Mouse (Mus musculus) spleen, adult 2 months (tissue): ENCODE results near the gene Hist2h4. TPM values are rescaled to one million over a fixed set of nuclear protein-coding genes. Genes with fewer than 3 reads are reported as not detected.
"Not testable (repeated sequence)": the region's sequence is repeated elsewhere in the genome, so short reads cannot be mapped to it uniquely, and the experiment has no call there.

Source experiments
- DNase-seq, 2 experiments: peaks; one replicate each; pipeline versions ENCODE4 v3.0.0 to v3.0.0-alpha.2; 2012 to 2021; ENCODE audit warnings: low spot score in 2 of 2, low read depth in 1 of 2
- H3K27ac ChIP-seq: fragments of 200-500 bp; 2 replicates; pipeline ENCODE4 v1.5.1; 2012; ENCODE audit warnings: low read length, inconsistent platforms; ENCODE audit not compliant: insufficient read depth
- H3K27me3 ChIP-seq: fragments of 200-500 bp; 2 replicates; pipeline ENCODE4 v1.6.1; 2012; ENCODE audit warnings: mild to moderate bottlenecking, moderate library complexity, low read length, inconsistent platforms; ENCODE audit not compliant: control insufficient read depth, insufficient read depth
- H3K36me3 ChIP-seq: fragments of 200-500 bp; 2 replicates; pipeline ENCODE4 v1.6.1; 2012; ENCODE audit warnings: mild to moderate bottlenecking, low read length, inconsistent platforms; ENCODE audit not compliant: control insufficient read depth, insufficient read depth
- H3K4me1 ChIP-seq: fragments of 200-500 bp; 2 replicates; pipeline ENCODE4 v1.6.1; 2011; ENCODE audit warnings: inconsistent platforms; ENCODE audit not compliant: control insufficient read depth, insufficient read depth, insufficient read length
- H3K4me3 ChIP-seq: fragments of 200-500 bp; 2 replicates; pipeline ENCODE4 v1.5.1; 2011; ENCODE audit warnings: mild to moderate bottlenecking, inconsistent platforms; ENCODE audit not compliant: insufficient read depth, insufficient read length; ENCODE audit errors: extremely low read depth
- CTCF ChIP-seq: fragments of 200-500 bp; IDR thresholded peaks from 2 replicates; pipeline ENCODE4 v1.5.1; 2011; ENCODE audit warnings: mild to moderate bottlenecking, inconsistent platforms; ENCODE audit not compliant: insufficient read depth, insufficient read length, insufficient replicate concordance; ENCODE audit errors: extremely low read depth
- POLR2A ChIP-seq: fragments of 200-500 bp; IDR thresholded peaks from 2 replicates; pipeline ENCODE4 v1.6.1; 2011; ENCODE audit warnings: low read depth, low read length, inconsistent platforms
- WGBS: fragments of 180-500 bp; shearing (Covaris S2); methylation state at CpG from one replicate; pipeline ENCODE4 v1.1.7; 2018; 5-methylcytosine and 5-hydroxymethylcytosine counted together
- polyA plus RNA-seq: library from polyadenylated mRNA; depleted of rRNA; stranded (reverse); fragments of >200 nt; gene quantifications from 2 replicates; pipeline ENCODE4 v1.2.3, GENCODE M21; 2012

Hist2h4 gene
- polyA plus RNA-seq, 1 experiment: 9.3 TPM

- H3K4me1 ChIP-seq: no peaks in the 10 kb centered on the region
- TF ChIP-seq CTCF (no peak), POLR2A (no peak)
- no peaks in the 10 kb centered on the region for H3K36me3 ChIP-seq
- DNase-seq: no peak
- no peak overlapping the region for H3K27ac ChIP-seq
- 82% methylated on average over 2 of the region's 2 CpGs for WGBS
- H3K27me3 ChIP-seq: no peaks in the 10 kb centered on the region
- no peak overlapping the region for H3K4me3 ChIP-seq
Observed at GRCm38 (mm10) chr3:96228828-96229227, 34.3 kb downstream of the Hist2h4 start.

- Histone ChIP-seq H3K27ac (no peak overlapping the region), H3K4me1 (peaks cover 6% of the 10 kb centered on the region), H3K27me3 (no peaks in the 10 kb centered on the region), H3K36me3 (no peaks in the 10 kb centered on the region), H3K4me3 (no peak overlapping the region)
- WGBS: 76% methylated on average over 8 of the region's 8 CpGs
- TF ChIP-seq POLR2A: no peak
- TF ChIP-seq CTCF: no peak
- DNase-seq: no peak
Observed at GRCm38 (mm10) chr3:96226695-96227648, 36.1 kb downstream of the Hist2h4 start.

GRCm38 (mm10) chr3:96225421-96225820, 37.7 kb downstream of the Hist2h4 start:
- peaks cover 6% of the 10 kb centered on the region for H3K4me1 ChIP-seq
- 33% methylated on average over 2 of the region's 2 CpGs for WGBS
- no peak overlapping the region for H3K4me3 ChIP-seq
- no peak overlapping the region for H3K27ac ChIP-seq
- no peak for DNase-seq
- TF ChIP-seq POLR2A (no peak), CTCF (no peak)
- H3K36me3 ChIP-seq: no peaks in the 10 kb centered on the region
- no peaks in the 10 kb centered on the region for H3K27me3 ChIP-seq

GRCm38 (mm10) chr3:96222774-96223173, 40.3 kb downstream of the Hist2h4 start:
- no peaks in the 10 kb centered on the region for H3K27me3 ChIP-seq
- TF ChIP-seq POLR2A: no peak
- TF ChIP-seq CTCF: no peak
- 92% methylated on average over 4 of the region's 4 CpGs for WGBS
- H3K36me3 ChIP-seq: no peaks in the 10 kb centered on the region
- H3K27ac ChIP-seq: no peak overlapping the region
- H3K4me3 ChIP-seq: no peak overlapping the region
- H3K4me1 ChIP-seq: peaks cover 9% of the 10 kb centered on the region
- DNase-seq: no peak

- Histone ChIP-seq H3K4me1 (peaks cover 9% of the 10 kb centered on the region), H3K4me3 (peak overlapping the region; percentile 69), H3K27me3 (no peaks in the 10 kb centered on the region), H3K27ac (peak overlapping the region; percentile 97), H3K36me3 (no peaks in the 10 kb centered on the region)
- 3% methylated on average over 9 of the region's 9 CpGs for WGBS
- TF ChIP-seq POLR2A (no peak), CTCF (no peak)
- no peak for DNase-seq
Observed at GRCm38 (mm10) chr3:96221640-96222038, 41.5 kb downstream of the Hist2h4 start.

GRCm38 (mm10) chr3:96220765-96221639, 42.1 kb downstream of the Hist2h4 start, which contains the start of the genes Hist2h2ac and Hist2h2be:
Gene Hist2h2ac (minus strand): TSS chr3:96220880.
Gene Hist2h2be (plus strand): TSS chr3:96221119.
- no peaks in the 10 kb centered on the region for H3K36me3 ChIP-seq
- H3K4me3 ChIP-seq: peak within 1 kb of the TSS; percentile 85
- TF ChIP-seq CTCF (no peak), POLR2A (peak; percentile 94)
- H3K4me1 ChIP-seq: peaks cover 9% of the 10 kb centered on the region
- peak within 1 kb of the TSS; percentile 100 for H3K27ac ChIP-seq
- peak; percentile 82 to 94 for DNase-seq
- H3K27me3 ChIP-seq: no peaks in the 10 kb centered on the region
- under 1% methylated on average over 43 of the region's 43 CpGs for WGBS

- H3K4me1 ChIP-seq, H3K27me3 ChIP-seq, H3K36me3 ChIP-seq: not testable (repeated sequence)
- H3K4me3 ChIP-seq: peak overlapping the region; percentile 85
- DNase-seq: peak; percentile 21 to 45
- WGBS: under 1% methylated on average over 31 of the region's 47 CpGs
- H3K27ac ChIP-seq: peak overlapping the region; percentile 100
Observed at GRCm38 (mm10) chr3:96220131-96220764, 42.9 kb downstream of the Hist2h4 start.
